Mouse (Mus musculus): ENCODE measurements around the gene Mecr. TPM values are rescaled to one million over a fixed set of nuclear protein-coding genes. Genes with fewer than 3 reads are reported as not detected.

Mecr gene
- polyA plus RNA-seq, 1 experiment = 17.6 TPM

- Histone ChIP-seq H3K4me3 (replicated peaks; ENCODE audit: control insufficient read depth, low read depth, low read length) (no peak overlapping the region), H3K4me1 (ENCODE audit: control insufficient read depth, insufficient read depth, low read length) (no peaks in the 10 kb centered on the region; the same call in 1 of the 2 replicates), H3K27ac (ENCODE audit: control insufficient read depth, insufficient read depth, low read depth, low read length, poor library complexity) (no peak overlapping the region)
- TF ChIP-seq POLR2A (IDR thresholded peaks at IDR 0.05; ENCODE audit: borderline replicate concordance, control insufficient read depth, low read depth, low read length) (no peak), CTCF (IDR thresholded peaks at IDR 0.05; ENCODE audit: control insufficient read depth, insufficient read depth, low read length) (no peak)
- WGBS = 81% methylated on average over 6 of the region's 6 CpGs
Measured at GRCm38 (mm10) chr4:131885376-131885775, 42.1 kb downstream of the Mecr start.

GRCm38 (mm10) chr4:131888564-131888963, 45.3 kb downstream of the Mecr start:
- TF ChIP-seq POLR2A (IDR thresholded peaks at IDR 0.05; ENCODE audit: borderline replicate concordance, control insufficient read depth, low read depth, low read length) = no peak
- no peak for TF ChIP-seq CTCF (IDR thresholded peaks at IDR 0.05; ENCODE audit: control insufficient read depth, insufficient read depth, low read length)
- Histone ChIP-seq H3K4me3 (replicated peaks; ENCODE audit: control insufficient read depth, low read depth, low read length) (no peak overlapping the region), H3K27ac (ENCODE audit: control insufficient read depth, insufficient read depth, low read depth, low read length, poor library complexity) (no peak overlapping the region), H3K4me1 (ENCODE audit: control insufficient read depth, insufficient read depth, low read length) (no peaks in the 10 kb centered on the region; the same call in 1 of the 2 replicates)
- 58% methylated on average over 1 of the region's 1 CpGs for WGBS

- no peaks in the 10 kb centered on the region; the same call in 1 of the 2 replicates for H3K4me1 ChIP-seq (ENCODE audit: control insufficient read depth, insufficient read depth, low read length)
- WGBS = 39% methylated on average over 3 of the region's 3 CpGs
Measured at GRCm38 (mm10) chr4:131890692-131891091, 47.4 kb downstream of the Mecr start.

GRCm38 (mm10) chr4:131897109-131897508, 53.8 kb downstream of the Mecr start:
- no peak overlapping the region for H3K4me3 ChIP-seq (replicated peaks; ENCODE audit: control insufficient read depth, low read depth, low read length)
- 84% methylated on average over 5 of the region's 5 CpGs for WGBS
- H3K27ac ChIP-seq (ENCODE audit: control insufficient read depth, insufficient read depth, low read depth, low read length, poor library complexity) = no peak overlapping the region
- H3K4me1 ChIP-seq (ENCODE audit: control insufficient read depth, insufficient read depth, low read length) = no peaks in the 10 kb centered on the region
- TF ChIP-seq POLR2A (IDR thresholded peaks at IDR 0.05; ENCODE audit: borderline replicate concordance, control insufficient read depth, low read depth, low read length) = no peak
- no peak for TF ChIP-seq CTCF (IDR thresholded peaks at IDR 0.05; ENCODE audit: control insufficient read depth, insufficient read depth, low read length)

More at GRCm38 (mm10) chr4:131890692-131891091, 47.4 kb downstream of the Mecr start:
- Histone ChIP-seq H3K27ac (ENCODE audit: control insufficient read depth, insufficient read depth, low read depth, low read length, poor library complexity) (no peak overlapping the region), H3K4me3 (replicated peaks; ENCODE audit: control insufficient read depth, low read depth, low read length) (no peak overlapping the region)
- no peak for TF ChIP-seq CTCF (IDR thresholded peaks at IDR 0.05; ENCODE audit: control insufficient read depth, insufficient read depth, low read length)
- TF ChIP-seq POLR2A (IDR thresholded peaks at IDR 0.05; ENCODE audit: borderline replicate concordance, control insufficient read depth, low read depth, low read length) = no peak

- 97% methylated on average over 8 of the region's 8 CpGs for WGBS
- TF ChIP-seq POLR2A (IDR thresholded peaks at IDR 0.05; ENCODE audit: borderline replicate concordance, control insufficient read depth, low read depth, low read length) (no peak), CTCF (IDR thresholded peaks at IDR 0.05; ENCODE audit: control insufficient read depth, insufficient read depth, low read length) (no peak)
- Histone ChIP-seq H3K4me1 (ENCODE audit: control insufficient read depth, insufficient read depth, low read length) (no peaks in the 10 kb centered on the region), H3K4me3 (replicated peaks; ENCODE audit: control insufficient read depth, low read depth, low read length) (no peak overlapping the region), H3K27ac (ENCODE audit: control insufficient read depth, insufficient read depth, low read depth, low read length, poor library complexity) (no peak overlapping the region)
Measured at GRCm38 (mm10) chr4:131897787-131898186, 54.5 kb downstream of the Mecr start.

- Histone ChIP-seq H3K4me3 (replicated peaks; ENCODE audit: control insufficient read depth, low read depth, low read length) (no peak overlapping the region), H3K27ac (ENCODE audit: control insufficient read depth, insufficient read depth, low read depth, low read length, poor library complexity) (no peak overlapping the region), H3K4me1 (ENCODE audit: control insufficient read depth, insufficient read depth, low read length) (no peaks in the 10 kb centered on the region)
- TF ChIP-seq POLR2A (IDR thresholded peaks at IDR 0.05; ENCODE audit: borderline replicate concordance, control insufficient read depth, low read depth, low read length) = no peak
- TF ChIP-seq CTCF (IDR thresholded peaks at IDR 0.05; ENCODE audit: control insufficient read depth, insufficient read depth, low read length) = no peak
- WGBS = 92% methylated on average over 12 of the region's 12 CpGs
Measured at GRCm38 (mm10) chr4:131898503-131899179, 55.4 kb downstream of the Mecr start.

- Histone ChIP-seq H3K4me1 (ENCODE audit: control insufficient read depth, insufficient read depth, low read length) (no peaks in the 10 kb centered on the region), H3K27ac (ENCODE audit: control insufficient read depth, insufficient read depth, low read depth, low read length, poor library complexity) (no peak overlapping the region), H3K4me3 (replicated peaks; ENCODE audit: control insufficient read depth, low read depth, low read length) (no peak overlapping the region)
- TF ChIP-seq CTCF (IDR thresholded peaks at IDR 0.05; ENCODE audit: control insufficient read depth, insufficient read depth, low read length) = no peak
- TF ChIP-seq POLR2A (IDR thresholded peaks at IDR 0.05; ENCODE audit: borderline replicate concordance, control insufficient read depth, low read depth, low read length) = no peak
- WGBS = 89% methylated on average over 6 of the region's 6 CpGs
Measured at GRCm38 (mm10) chr4:131899180-131899554, 55.9 kb downstream of the Mecr start.

GRCm38 (mm10) chr4:131901090-131901489, 57.8 kb downstream of the Mecr start:
- no peaks in the 10 kb centered on the region for H3K4me1 ChIP-seq (ENCODE audit: control insufficient read depth, insufficient read depth, low read length)
- 93% methylated on average over 15 of the region's 15 CpGs for WGBS
- H3K4me3 ChIP-seq (replicated peaks; ENCODE audit: control insufficient read depth, low read depth, low read length) = no peak overlapping the region
- TF ChIP-seq POLR2A (IDR thresholded peaks at IDR 0.05; ENCODE audit: borderline replicate concordance, control insufficient read depth, low read depth, low read length) = no peak
- TF ChIP-seq CTCF (IDR thresholded peaks at IDR 0.05; ENCODE audit: control insufficient read depth, insufficient read depth, low read length) = no peak
- no peak overlapping the region for H3K27ac ChIP-seq (ENCODE audit: control insufficient read depth, insufficient read depth, low read depth, low read length, poor library complexity)
